Mouse (Mus musculus) layer of hippocampus, adult 9-11 months (tissue): ENCODE results near the gene Kiss1r.
A peak's percentile ranks its signal among the peaks of the same experiment; 100 is the strongest.

Experiments used
- DNase-seq: peaks from one replicate; pipeline ENCODE4 v3.0.0; 2022

Kiss1r gene

GRCm38 (mm10) chr10:79925785-79926490, 9.2 kb downstream of the Kiss1r start:
- no peak for DNase-seq

GRCm38 (mm10) chr10:79926491-79927323, 9.9 kb downstream of the Kiss1r start, which contains the start of gene Arid3a:
Gene Arid3a (plus strand): TSS chr10:79927043.
- peak; percentile 87 for DNase-seq

GRCm38 (mm10) chr10:79927324-79928029, 10.7 kb downstream of the Kiss1r start:
- peak; percentile 47 for DNase-seq

- peak; percentile 34 for DNase-seq
Measured at GRCm38 (mm10) chr10:79928030-79928694, 11.4 kb downstream of the Kiss1r start.

- DNase-seq, result no peak
Measured at GRCm38 (mm10) chr10:79928907-79929701, 12.3 kb downstream of the Kiss1r start.

GRCm38 (mm10) chr10:79929967-79930825, 13.4 kb downstream of the Kiss1r start:
- no peak for DNase-seq

GRCm38 (mm10) chr10:79930826-79931186, 14.0 kb downstream of the Kiss1r start:
- DNase-seq, result no peak

- DNase-seq, result no peak
Measured at GRCm38 (mm10) chr10:79931797-79932196, 15.0 kb downstream of the Kiss1r start.

- peak; percentile 48 for DNase-seq
Measured at GRCm38 (mm10) chr10:79932736-79933135, 16.0 kb downstream of the Kiss1r start.

GRCm38 (mm10) chr10:79933145-79933679, 16.4 kb downstream of the Kiss1r start:
- no peak for DNase-seq

GRCm38 (mm10) chr10:79933861-79934260, 17.1 kb downstream of the Kiss1r start:
- no peak for DNase-seq

GRCm38 (mm10) chr10:79934272-79934721, 17.5 kb downstream of the Kiss1r start:
- DNase-seq, result peak; percentile 86

- no peak for DNase-seq
Measured at GRCm38 (mm10) chr10:79934794-79935569, 18.2 kb downstream of the Kiss1r start.

- DNase-seq, result no peak
Measured at GRCm38 (mm10) chr10:79936284-79936910, 19.6 kb downstream of the Kiss1r start.

GRCm38 (mm10) chr10:79936911-79937441, 20.2 kb downstream of the Kiss1r start:
- peak; percentile 64 for DNase-seq

- no peak for DNase-seq
Measured at GRCm38 (mm10) chr10:79937775-79938526, 21.2 kb downstream of the Kiss1r start.

- DNase-seq, result peak; percentile 83
Measured at GRCm38 (mm10) chr10:79940749-79941148, 24.0 kb downstream of the Kiss1r start.

- DNase-seq, result no peak
Measured at GRCm38 (mm10) chr10:79942988-79943387, 26.2 kb downstream of the Kiss1r start.
